ENCODE assay signal across 13 mouse cellular contexts in genomic region chr13:45894760-45895159, GRCm38 (mm10).
"Had no signal": no experiment of that assay in that cellular context is flagged by ENCODE, and none has a peak within 500 bp of the region (broad histone marks: within the 10 kb centered on the region; RNA-seq: fewer than 3 reads in every experiment).

No protein-coding gene starts in this region.

- H3K36me3 ChIP-seq: limb, embryonic 13.5 days had no signal

- H3K4me3 ChIP-seq: layer of hippocampus, adult 2 months; limb, embryonic 13.5 days had no signal

- H3K27me3 ChIP-seq: limb, embryonic 13.5 days had no signal

- H3K9me3 ChIP-seq: limb, embryonic 13.5 days had no signal

- ATAC-seq: intestine, postnatal 0 days had no signal

- DNase-seq: kidney, postnatal 36 days; lung, embryonic 14.5 days; lung, postnatal 10 days; lung, postnatal 4 days; right cerebral cortex, adult 18-20 months; right cerebral cortex, postnatal 25 days; thymus, postnatal 4 days had no signal

- H3K9ac ChIP-seq: limb, embryonic 13.5 days; lung, embryonic 14.5 days had no signal

- H3K27ac ChIP-seq: layer of hippocampus, adult 2 months; limb, embryonic 13.5 days; stomach, postnatal 0 days had no signal

- H3K4me2 ChIP-seq: limb, embryonic 13.5 days; liver, embryonic 11.5 days; lung, embryonic 14.5 days; midbrain, embryonic 11.5 days had no signal
